Mouse (Mus musculus) R1 (cell line): Measurements from ENCODE around the gene Apc2.
"Not testable (repeated sequence)": the region's sequence is repeated elsewhere in the genome, so short reads cannot be mapped to it uniquely, and the experiment has no call there.

Experiments
- DNase-seq: peaks from one replicate; pipeline ENCODE4 v3.0.0-alpha.2; 2018; ENCODE audit warnings: low read depth, low spot score

Apc2 gene

GRCm38 (mm10) chr10:80295618-80296425 lies at the start of gene Apc2:
TSS of gene Apc2 (plus strand) at chr10:80295977.
- peak; percentile 88 for DNase-seq

GRCm38 (mm10) chr10:80247849-80248248 lies 47.9 kb upstream of the Apc2 start:
- peak; percentile 62 for DNase-seq

GRCm38 (mm10) chr10:80248437-80248836 lies 47.3 kb upstream of the Apc2 start:
- DNase-seq: not testable (repeated sequence)

- DNase-seq: peak; percentile 97
Measured at GRCm38 (mm10) chr10:80248971-80249640, 46.7 kb upstream of the Apc2 start, which contains the start of gene Ndufs7. TSS of gene Ndufs7 (plus strand) at chr10:80249121.

DNA sequence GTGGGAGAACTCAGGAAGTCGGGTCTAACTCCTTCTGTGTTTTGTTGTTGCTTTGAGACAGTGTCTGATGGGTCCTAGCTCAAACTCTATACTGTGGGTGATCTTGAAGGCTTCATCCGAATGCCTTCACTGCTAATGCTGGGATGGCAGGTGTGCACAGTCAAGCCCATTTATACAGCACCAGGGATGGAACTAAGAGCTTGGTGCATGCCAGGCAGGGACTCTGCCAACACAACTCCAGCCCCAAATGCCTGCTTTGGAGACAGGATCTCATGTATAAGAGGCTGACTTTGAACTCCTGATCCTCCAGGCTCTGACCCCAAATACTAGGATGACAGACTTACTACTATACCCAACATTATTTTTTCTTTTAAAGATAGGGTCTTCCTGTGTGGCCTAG lies 45.7 kb upstream of the Apc2 start:
- DNase-seq: no peak

- no peak for DNase-seq
Measured at GRCm38 (mm10) chr10:80250573-80250972, 45.2 kb upstream of the Apc2 start.

- no peak for DNase-seq
Measured at GRCm38 (mm10) chr10:80252011-80252410, 43.8 kb upstream of the Apc2 start.

- DNase-seq: no peak
Measured at GRCm38 (mm10) chr10:80252493-80253274, 43.1 kb upstream of the Apc2 start.

GRCm38 (mm10) chr10:80253551-80253950 lies 42.2 kb upstream of the Apc2 start:
- DNase-seq: no peak

DNA sequence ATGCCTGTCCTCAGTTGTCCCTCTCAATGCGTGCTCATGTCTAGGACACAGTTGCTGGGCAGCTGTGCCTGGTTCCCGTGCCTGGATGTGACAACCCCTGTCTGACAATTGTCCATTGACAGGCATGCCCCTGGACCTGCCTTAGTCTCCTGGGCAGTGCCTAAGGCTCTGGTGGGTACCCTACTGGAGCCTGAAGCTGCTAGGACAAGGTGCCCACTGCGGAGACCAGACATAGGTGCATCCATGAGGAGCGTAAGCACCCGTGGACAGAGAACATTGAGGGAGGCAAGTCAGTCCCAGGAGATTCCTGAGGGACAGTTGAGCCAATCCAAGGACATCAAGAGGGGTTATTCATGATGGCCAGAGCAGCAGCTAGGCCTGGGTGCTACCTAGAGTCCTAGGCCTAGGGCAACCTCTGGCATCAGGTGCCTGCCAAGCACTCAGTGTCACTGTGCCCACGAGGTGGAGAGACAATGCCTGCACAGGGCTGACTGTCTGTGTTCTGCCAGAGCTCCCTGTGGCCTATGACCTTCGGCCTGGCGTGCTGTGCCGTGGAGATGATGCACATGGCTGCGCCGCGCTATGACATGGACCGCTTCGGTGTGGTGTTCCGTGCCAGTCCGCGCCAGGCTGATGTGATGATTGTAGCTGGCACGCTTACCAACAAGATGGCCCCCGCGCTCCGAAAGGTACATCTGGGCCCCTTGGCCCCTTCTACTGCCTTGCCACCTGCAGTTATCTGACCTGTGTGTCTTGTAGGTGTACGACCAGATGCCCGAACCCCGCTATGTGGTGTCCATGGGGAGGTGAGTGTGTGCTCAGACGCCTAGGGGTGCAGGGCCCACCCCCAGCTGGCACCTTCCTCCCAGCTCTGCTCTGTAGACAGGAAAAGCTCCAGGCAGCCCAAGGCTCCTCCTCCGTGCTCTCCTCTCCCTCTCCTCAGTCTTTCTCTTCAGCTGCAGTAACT lies 41.2 kb upstream of the Apc2 start:
- no peak for DNase-seq

GRCm38 (mm10) chr10:80255881-80256535 lies 39.8 kb upstream of the Apc2 start:
- no peak for DNase-seq

GRCm38 (mm10) chr10:80257936-80258335 lies 37.8 kb upstream of the Apc2 start:
- DNase-seq: no peak

DNA sequence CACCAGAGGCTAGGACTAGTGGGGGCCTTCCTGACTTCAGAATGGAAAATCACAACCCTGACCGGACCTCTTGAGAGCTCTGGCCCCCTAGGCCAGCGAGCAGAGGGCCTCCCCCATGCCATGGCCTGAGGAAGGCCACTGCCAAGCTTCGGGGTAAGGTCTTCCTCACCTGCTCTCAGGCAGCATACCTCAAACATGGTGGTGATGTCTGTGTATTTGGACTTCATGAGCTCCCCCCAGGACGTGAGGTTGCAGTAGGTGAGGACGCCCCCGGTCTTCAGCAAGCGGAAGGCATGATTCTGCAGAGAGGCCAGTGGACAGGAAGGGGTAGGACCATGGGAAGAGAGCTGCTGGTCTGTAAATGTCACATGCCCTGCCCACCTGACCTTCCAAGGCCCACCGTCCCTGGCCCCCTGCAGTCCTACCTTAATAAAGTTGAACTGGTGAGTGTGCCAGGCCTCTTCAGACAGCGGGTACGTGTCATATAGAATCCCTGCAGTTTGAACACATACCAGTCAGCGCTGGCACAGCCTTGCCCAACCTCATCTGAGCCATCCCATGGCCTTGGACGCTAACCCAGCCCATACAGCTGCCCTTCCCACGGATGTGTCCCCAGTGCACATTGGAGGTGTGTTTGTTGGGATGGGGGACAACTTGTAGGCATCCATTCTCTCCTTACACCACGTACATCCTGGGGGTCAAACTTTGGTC lies 36.9 kb upstream of the Apc2 start:
- DNase-seq: no peak

DNA sequence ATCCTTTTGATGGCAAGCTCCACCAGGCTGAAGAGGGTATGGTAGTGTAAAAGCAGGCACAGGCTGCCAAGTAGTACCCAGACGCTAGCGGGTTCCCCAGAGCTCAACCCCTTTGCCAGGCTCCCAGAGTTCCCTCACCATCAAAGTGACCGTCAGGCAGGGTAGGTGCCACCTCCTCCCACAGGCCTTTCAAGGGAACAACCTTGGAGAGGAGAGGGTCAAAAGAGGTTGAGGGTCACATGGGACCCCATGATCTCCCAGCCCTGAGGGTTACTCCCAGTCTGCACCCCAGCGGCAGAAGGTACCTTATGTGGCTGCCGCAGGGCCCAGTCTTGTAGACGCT lies 36.3 kb upstream of the Apc2 start:
- no peak for DNase-seq

- no peak for DNase-seq
Measured at GRCm38 (mm10) chr10:80259861-80260641, 35.7 kb upstream of the Apc2 start.

DNA sequence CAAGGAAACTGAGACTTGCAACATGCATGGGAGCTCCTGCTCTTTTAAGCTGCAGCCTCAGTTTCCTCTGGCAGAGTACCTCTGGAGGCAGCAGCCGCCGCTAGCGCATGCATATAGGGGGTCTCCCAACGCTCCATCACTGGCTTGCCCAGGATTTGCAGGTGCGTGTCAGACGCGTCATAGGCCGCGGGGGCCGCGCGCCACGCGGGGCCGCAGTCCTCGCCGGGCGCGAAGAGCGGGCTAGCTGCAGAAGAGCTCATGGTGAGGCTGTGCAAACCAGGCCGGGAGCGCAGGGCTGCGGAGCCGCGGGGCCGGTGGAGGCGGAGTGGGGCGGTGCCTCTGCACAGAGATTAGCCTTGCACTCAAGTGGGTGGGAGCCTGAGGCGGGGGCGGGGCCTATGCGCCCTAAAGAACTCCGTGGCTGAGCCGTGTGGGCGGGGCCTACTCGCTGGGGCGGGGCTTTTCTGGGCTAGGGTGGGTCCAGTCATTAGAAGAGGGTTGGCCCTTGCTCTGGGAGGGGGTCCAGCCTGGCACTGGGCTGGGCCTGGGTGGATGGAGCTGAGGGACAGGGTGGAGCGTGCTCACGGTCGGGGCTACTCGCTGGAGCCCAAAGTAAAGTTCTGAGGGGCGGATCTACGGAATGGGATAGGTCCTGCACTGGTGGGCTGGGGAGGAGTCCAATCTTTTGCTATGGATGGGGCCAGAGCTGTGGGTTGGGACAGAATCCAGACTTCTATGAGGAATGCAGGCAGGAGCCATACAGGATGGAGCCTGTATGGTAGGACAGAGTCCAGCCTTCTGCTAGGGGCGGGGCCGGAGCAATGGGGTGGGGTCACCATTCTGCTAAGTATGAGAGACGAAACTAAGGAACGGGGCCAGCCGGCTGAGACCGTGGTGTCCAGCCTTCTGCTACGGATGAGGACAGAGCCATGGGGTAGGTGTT lies 34.9 kb upstream of the Apc2 start, which contains the start of the genes Gamt and Dazap1:
Gene Gamt (minus strand): TSS at position 371 of the 943 bp plus-strand sequence.
Gene Dazap1 (plus strand): TSS at position 845 of the 943 bp plus-strand sequence.
- DNase-seq: peak; percentile 96

GRCm38 (mm10) chr10:80261585-80261968 lies 34.2 kb upstream of the Apc2 start:
- peak; percentile 97 for DNase-seq

GRCm38 (mm10) chr10:80262169-80262568 lies 33.6 kb upstream of the Apc2 start:
- DNase-seq: no peak
